Mouse (Mus musculus) embryonic fibroblast, embryonic 13.5 days (primary cell): ENCODE results near the gene Ndufb7.

ENCODE experiments used
- CTCF ChIP-seq: IDR thresholded peaks from 2 replicates; pipeline ENCODE4 v1.5.1; 2011; ENCODE audit warnings: mild to moderate bottlenecking, control low read depth, low read length, moderate library complexity, borderline replicate concordance; ENCODE audit not compliant: insufficient read depth
- POLR2A ChIP-seq: IDR thresholded peaks from 2 replicates; pipeline ENCODE4 v1.6.1; 2011; ENCODE audit warnings: low read depth, mild to moderate bottlenecking, control low read depth, low read length, moderate library complexity

- TF ChIP-seq CTCF (no peak), POLR2A (no peak)
Measured at GRCm38 (mm10) chr8:83576516-83576895, 10.0 kb downstream of the Ndufb7 start.
